Mouse (Mus musculus): ENCODE measurements around the gene Flad1. TPM values are rescaled to one million over a fixed set of nuclear protein-coding genes. Genes with fewer than 3 reads are reported as not detected.

Flad1 gene
- total and polyA plus RNA-seq, 2 experiments from 2014 or later = 31.5 to 34.9 TPM

DNA sequence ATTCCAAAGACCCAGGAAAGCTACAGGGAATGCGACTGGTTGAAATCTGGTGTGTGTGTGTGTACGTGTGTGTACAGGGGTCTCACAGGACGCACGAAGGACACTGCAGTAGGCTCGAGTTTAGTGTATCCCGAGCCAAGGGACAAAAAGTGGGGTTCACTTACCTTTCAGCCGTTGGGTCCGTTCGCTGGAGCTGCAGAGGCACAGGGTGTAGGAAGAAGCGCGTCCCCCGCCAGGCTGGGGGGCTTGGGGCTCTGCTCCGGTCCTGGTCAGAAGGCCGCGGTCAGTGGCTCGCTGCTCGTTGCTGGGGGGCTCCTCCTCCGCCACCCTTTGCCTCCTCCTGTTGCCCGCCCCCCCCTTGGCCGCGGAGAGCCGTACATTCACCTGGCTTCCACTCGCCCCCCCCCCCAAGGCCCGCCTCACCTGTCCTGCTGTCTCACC lies 18.8 kb downstream of the Flad1 start:
- peak overlapping the region; percentile 10; the same call in 1 of the 2 replicates for H3K9ac ChIP-seq
- no peak for ATAC-seq
- no peak for TF ChIP-seq CTCF (IDR thresholded peaks at IDR 0.05; ENCODE audit: low read depth)
- peak overlapping the region; percentile 38 for H3K4me3 ChIP-seq (ENCODE audit: low read depth, low read length)
- WGBS = 0% methylated on average over 22 of the region's 24 CpGs
- no peak for DNase-seq
- no peaks in the 10 kb centered on the region for H3K36me3 ChIP-seq (ENCODE audit: insufficient read depth)
- H3K9me3 ChIP-seq (ENCODE audit: low read length) = no peaks in the 10 kb centered on the region
- H3K27me3 ChIP-seq (ENCODE audit: insufficient read depth, low read length) = peaks cover 8% of the 10 kb centered on the region; the same call in 1 of the 2 replicates
- H3K27ac ChIP-seq (ENCODE audit: low read depth, low read length) = no peak overlapping the region
- H3K4me1 ChIP-seq (ENCODE audit: insufficient read depth) = peaks cover 27% of the 10 kb centered on the region
- H3K4me2 ChIP-seq (ENCODE audit: low read depth) = peak overlapping the region; percentile 96

DNA sequence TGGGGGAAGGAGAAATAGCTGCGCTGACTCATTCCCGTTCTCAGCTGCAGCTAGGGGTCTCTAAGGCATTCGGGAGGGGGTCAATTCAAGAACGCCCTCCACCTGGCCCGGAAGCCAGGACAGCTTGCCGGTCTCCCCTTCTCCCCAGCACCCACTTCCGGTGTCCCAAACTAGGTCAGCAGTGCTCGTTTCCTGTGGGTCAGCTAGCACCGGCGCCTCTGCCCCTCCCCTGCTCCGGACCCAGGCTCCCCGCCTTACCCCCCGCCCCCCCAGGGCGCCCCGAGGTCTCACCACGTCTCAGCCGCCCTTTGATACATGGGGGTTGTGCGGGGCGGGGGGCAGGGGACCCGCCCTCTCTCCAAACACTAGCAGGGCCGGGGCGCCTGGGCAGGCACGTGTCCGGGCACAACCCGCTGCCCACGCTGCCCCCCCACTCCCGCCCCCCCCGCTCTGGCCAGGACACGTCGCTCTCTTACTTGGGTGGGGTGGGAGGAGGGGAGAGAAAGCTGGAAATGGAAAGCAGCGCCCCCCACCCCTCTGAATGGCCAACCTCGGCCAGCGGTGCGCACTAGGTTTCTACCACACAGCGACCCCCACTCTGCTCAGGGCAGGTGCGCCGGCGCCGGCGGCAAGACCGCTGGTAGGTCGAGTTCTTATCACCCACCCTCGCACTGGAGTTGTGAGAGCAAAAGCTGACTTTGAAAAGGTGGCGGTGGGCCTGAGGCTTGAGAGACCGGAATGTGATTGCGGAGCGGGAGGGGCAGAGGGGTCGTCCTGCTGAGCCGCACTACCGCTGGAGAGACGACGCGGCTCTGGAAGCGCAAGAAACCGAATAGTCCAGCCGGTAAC lies 19.8 kb downstream of the Flad1 start:
- peaks cover 27% of the 10 kb centered on the region for H3K4me1 ChIP-seq (ENCODE audit: insufficient read depth)

DNA sequence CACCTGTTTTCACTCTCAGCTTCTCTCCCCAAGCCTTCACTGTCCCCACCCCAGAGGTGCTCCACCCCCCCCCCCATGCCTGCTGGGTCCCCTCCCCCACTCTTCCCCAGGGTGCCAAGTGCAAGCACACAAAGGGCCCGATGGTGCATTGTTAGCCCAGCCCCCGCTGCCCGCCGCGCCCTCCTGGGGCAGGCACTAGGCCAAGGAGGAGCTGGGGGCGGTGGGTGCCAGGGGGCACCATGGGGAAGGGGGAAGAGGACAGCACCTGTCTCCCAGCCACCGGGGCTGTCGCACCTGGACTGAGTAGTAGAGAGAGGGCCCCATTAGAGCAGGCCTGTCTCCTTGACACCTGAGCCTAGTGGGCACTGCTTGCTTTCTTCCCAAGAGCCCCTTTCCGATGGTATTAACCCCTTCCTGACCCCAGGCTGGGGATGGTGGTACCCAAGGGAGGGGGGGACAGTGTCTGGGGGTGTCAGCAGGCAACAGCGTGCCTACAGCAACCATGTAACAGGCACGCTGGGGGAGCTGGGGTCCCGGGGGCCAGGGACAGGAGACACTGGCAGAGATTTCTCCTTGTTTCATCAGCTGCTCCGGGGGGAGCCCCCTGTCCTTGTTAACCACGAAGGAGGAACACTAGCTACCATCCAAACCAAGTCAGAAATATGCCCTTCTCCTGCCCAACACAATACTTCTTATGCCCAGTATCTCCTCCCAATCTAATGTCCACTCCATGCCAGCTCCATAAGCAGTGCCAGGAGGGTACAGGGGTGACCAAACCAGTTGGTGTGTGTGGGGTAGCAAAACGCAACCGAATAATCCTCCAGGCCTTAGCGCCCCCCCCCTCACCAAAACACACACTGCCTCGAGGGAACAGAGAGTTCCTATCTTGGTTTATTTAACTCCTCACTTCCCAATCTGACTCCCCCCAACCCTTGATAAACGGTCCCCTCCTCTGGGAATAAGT lies 20.7 kb downstream of the Flad1 start:
- Histone ChIP-seq H3K4me1 (ENCODE audit: insufficient read depth) (peaks cover 27% of the 10 kb centered on the region), H3K9ac (peak overlapping the region; percentile 44), H3K9me3 (ENCODE audit: low read length) (no peaks in the 10 kb centered on the region), H3K27me3 (ENCODE audit: insufficient read depth, low read length) (peaks cover 8% of the 10 kb centered on the region; the same call in 1 of the 2 replicates), H3K4me3 (ENCODE audit: low read depth, low read length) (peak overlapping the region; percentile 38), H3K27ac (ENCODE audit: low read depth, low read length) (no peak overlapping the region), H3K36me3 (ENCODE audit: insufficient read depth) (no peaks in the 10 kb centered on the region), H3K4me2 (ENCODE audit: low read depth) (peak overlapping the region; percentile 96)
- 14% methylated on average over 19 of the region's 19 CpGs for WGBS
- ATAC-seq = no peak
- DNase-seq = no peak
- TF ChIP-seq CTCF (IDR thresholded peaks at IDR 0.05; ENCODE audit: low read depth) = no peak

More for the DNA sequence above, 19.8 kb downstream of the Flad1 start:
- Histone ChIP-seq H3K9me3 (ENCODE audit: low read length) (no peaks in the 10 kb centered on the region), H3K9ac (peak overlapping the region; percentile 44), H3K27me3 (ENCODE audit: insufficient read depth, low read length) (peaks cover 8% of the 10 kb centered on the region; the same call in 1 of the 2 replicates), H3K27ac (ENCODE audit: low read depth, low read length) (no peak overlapping the region), H3K36me3 (ENCODE audit: insufficient read depth) (no peaks in the 10 kb centered on the region), H3K4me2 (ENCODE audit: low read depth) (peak overlapping the region; percentile 96), H3K4me3 (ENCODE audit: low read depth, low read length) (peak overlapping the region; percentile 38)
- TF ChIP-seq CTCF (IDR thresholded peaks at IDR 0.05; ENCODE audit: low read depth) = no peak
- ATAC-seq = no peak
- 3% methylated on average over 54 of the region's 56 CpGs for WGBS
- no peak for DNase-seq

DNA sequence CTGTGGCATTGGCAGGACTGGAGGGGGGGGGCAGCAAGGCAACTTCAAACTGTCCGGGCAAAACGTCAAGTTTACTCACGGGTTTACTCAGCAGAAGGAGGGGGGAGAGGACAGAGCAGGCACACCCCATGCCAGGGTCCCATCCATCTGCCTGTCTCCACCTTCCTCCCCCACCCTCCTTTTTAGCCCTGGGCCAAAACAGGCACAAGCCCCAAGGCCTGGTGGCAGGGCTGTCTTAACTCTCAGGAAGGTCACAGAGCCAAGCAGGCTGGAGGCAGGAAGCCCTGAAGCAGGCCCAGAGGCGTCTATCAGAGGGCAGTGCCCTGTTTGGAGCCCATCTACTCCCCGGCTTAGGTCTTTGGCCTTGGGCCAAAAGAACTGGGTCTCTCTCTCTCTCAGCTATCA lies 21.6 kb downstream of the Flad1 start:
- no peak overlapping the region for H3K4me2 ChIP-seq (ENCODE audit: low read depth)
- H3K36me3 ChIP-seq (ENCODE audit: insufficient read depth) = no peaks in the 10 kb centered on the region
- ATAC-seq (no peak), DNase-seq (no peak)
- peaks cover 27% of the 10 kb centered on the region for H3K4me1 ChIP-seq (ENCODE audit: insufficient read depth)
- no peak overlapping the region for H3K4me3 ChIP-seq (ENCODE audit: low read depth, low read length)
- no peak overlapping the region for H3K27ac ChIP-seq (ENCODE audit: low read depth, low read length)
- H3K9me3 ChIP-seq (ENCODE audit: low read length) = no peaks in the 10 kb centered on the region
- H3K27me3 ChIP-seq (ENCODE audit: insufficient read depth, low read length) = peaks cover 3% of the 10 kb centered on the region; the same call in 1 of the 2 replicates
- no peak overlapping the region for H3K9ac ChIP-seq
- no peak for TF ChIP-seq CTCF (IDR thresholded peaks at IDR 0.05; ENCODE audit: low read depth)
- 40% methylated on average over 5 of the region's 5 CpGs for WGBS

DNA sequence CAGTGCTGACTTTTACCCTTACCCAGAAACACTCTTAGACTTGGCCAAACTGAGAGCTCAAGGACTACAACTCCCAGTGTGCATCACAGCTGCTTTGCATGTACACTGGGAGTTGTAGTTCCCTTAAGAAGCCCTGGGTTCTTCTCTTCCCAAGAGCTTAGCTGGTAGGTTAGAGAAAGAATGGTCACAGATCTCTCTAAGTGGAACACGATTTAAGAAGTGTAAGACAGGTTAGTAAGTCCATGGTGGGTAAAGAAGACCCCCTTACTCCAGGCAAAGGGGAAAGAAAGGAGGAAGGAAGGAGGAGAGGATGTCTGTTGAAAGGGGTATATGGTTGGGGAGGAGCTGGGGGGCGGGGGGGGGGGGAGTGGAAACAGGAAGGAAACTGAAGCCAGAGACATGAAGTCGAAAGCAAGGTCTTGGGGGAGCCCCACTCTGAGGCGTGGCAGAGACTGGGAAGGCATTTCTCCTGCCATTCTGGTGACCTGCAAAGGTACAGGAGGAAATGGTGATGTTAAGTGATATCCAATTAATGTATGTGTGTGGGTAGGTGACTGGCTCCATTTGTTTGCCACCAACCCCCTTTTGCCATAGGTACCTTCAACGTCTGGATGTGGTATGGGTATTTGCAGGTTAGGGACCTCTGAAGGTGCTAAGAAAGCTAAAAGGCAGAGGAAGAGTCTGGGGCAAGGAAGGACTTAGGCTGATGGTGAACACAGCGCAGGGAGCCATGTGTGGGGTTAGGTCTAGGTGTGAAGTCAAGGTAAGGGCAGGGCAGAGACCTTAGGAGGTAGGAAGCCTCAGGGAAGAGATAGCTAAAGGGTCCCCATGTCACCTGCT lies 22.5 kb downstream of the Flad1 start:
- H3K4me2 ChIP-seq (ENCODE audit: low read depth) = no peak overlapping the region
- no peaks in the 10 kb centered on the region for H3K9me3 ChIP-seq (ENCODE audit: low read length)
- H3K36me3 ChIP-seq (ENCODE audit: insufficient read depth) = no peaks in the 10 kb centered on the region
- no peak overlapping the region for H3K4me3 ChIP-seq (ENCODE audit: low read depth, low read length)
- WGBS = 73% methylated on average over 5 of the region's 6 CpGs
- no peak overlapping the region for H3K27ac ChIP-seq (ENCODE audit: low read depth, low read length)
- H3K9ac ChIP-seq = no peak overlapping the region
- TF ChIP-seq CTCF (IDR thresholded peaks at IDR 0.05; ENCODE audit: low read depth) = no peak
- DNase-seq (peak; percentile 71), ATAC-seq (peak; percentile 63)
- H3K27me3 ChIP-seq (ENCODE audit: insufficient read depth, low read length) = no peaks in the 10 kb centered on the region; the same call in 1 of the 2 replicates
- peaks cover 26% of the 10 kb centered on the region for H3K4me1 ChIP-seq (ENCODE audit: insufficient read depth)
